Mouse (Mus musculus) heart, postnatal 0 days (tissue): ENCODE measurements around the gene Cep78.

Experiments used
- CTCF ChIP-seq: IDR thresholded peaks from 2 replicates; pipeline ENCODE4 v1.5.1; 2016; ENCODE audit warnings: antibody characterized with exemption, control low read depth, low read depth
- EP300 ChIP-seq: IDR thresholded peaks from 2 replicates; pipeline ENCODE4 v1.6.1; 2016; ENCODE audit warnings: antibody characterized with exemption, low read depth

DNA sequence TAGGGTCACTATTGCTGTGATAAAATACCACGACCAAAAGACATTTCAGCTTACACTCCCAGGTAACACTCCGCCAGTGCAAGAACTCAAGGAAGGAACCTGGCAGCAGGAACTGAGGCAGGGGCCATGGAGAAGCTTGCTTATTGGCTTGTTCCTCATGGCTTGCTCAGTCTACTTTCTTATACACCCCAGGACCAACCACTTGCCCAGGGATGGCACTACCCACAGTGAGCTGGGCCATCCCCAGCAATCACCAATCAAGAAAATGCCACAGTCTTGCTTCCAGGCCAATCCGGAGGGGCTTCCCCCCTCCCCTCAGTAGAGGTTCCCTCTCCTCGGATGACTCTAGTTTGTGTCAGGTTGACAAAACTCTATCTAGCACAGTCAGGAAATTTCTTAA, 24.3 kb upstream of the Cep78 start:
- TF ChIP-seq EP300 (no peak), CTCF (no peak)
